Mouse (Mus musculus) lung, adult 10 weeks (tissue): Measurements from ENCODE around the gene Gm1140. TPM values are rescaled to one million over a fixed set of nuclear protein-coding genes. Genes with fewer than 3 reads are reported as not detected.

ENCODE experiments used
- polyA plus RNA-seq: library from polyadenylated mRNA; stranded (reverse); fragments of 350-450 nt; fragmentation: Illumina TruSeq; extraction: RNeasy Lipid Tissue Mini Kit (QIAGEN cat#74804); gene quantifications from one replicate; pipeline ENCODE4 v1.2.3, GENCODE M21; 2014; ENCODE audit warnings: low read depth, low replicate concordance; ENCODE audit not compliant: insufficient read depth

Gene Gm1140
- not detected for polyA plus RNA-seq

DNA sequence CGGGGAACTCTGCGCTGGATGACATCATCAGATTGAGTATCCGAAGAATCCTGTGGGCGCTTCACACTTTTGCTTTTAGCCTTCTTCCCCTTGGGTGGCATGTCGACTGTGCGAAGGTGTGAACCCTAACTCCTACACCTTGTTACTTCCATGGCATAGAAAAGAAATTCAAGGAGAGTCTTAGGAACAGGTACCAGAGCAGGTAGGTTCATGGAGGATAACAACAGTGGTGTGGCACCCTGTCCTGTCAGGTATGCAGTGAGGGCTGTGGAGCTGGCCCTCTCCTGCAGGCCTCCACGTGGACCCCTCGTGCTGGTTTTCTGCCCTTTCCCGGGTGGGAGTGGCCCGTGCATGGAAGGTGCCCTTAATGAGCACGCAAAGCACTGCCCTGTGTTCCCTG lies at the start of gene Gm1140:
Gene Gm1140 (minus strand): TSS at position 101 of the 400 bp plus-strand sequence.

DNA sequence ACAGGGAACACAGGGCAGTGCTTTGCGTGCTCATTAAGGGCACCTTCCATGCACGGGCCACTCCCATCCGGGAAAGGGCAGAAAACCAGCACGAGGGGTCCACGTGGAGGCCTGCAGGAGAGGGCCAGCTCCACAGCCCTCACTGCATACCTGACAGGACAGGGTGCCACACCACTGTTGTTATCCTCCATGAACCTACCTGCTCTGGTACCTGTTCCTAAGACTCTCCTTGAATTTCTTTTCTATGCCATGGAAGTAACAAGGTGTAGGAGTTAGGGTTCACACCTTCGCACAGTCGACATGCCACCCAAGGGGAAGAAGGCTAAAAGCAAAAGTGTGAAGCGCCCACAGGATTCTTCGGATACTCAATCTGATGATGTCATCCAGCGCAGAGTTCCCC lies 2.0 kb upstream of the Gm1140 start, which contains the start of gene Gm14692:
Gene Gm14692 (plus strand): TSS at position 301 of the 400 bp plus-strand sequence.

Other genes starting within 250 kb of the Gm1140 start
- not detected for gene Gm14692, start 2.1 kb upstream of the Gm1140 start, polyA plus RNA-seq
- not detected for gene 4933436I01Rik, start 227.9 kb upstream of the Gm1140 start, polyA plus RNA-seq